Mouse (Mus musculus) heart, adult 2 months (tissue): ENCODE measurements at regions not wholly inside any gene's neighbourhood (a gene's known extent, or its start where the extent isn't known, plus 50 kb on each side); places are given as distances from the start of the nearest gene placed in this dataset.

Experiments used
- DNase-seq, 2 experiments: peaks; one replicate each; pipeline ENCODE4 v3.0.0; 2021
- H3K27ac ChIP-seq: fragments of 200-600 bp; 2 replicates; pipeline ENCODE4 v1.8.1; 2022
- H3K27me3 ChIP-seq: fragments of 200-500 bp; 2 replicates; pipeline ENCODE4 v1.6.1; 2012; ENCODE audit warnings: mild to moderate bottlenecking, low read length, inconsistent platforms, mixed read lengths; ENCODE audit not compliant: control insufficient read depth, insufficient read depth
- H3K36me3 ChIP-seq: fragments of 200-500 bp; 2 replicates; pipeline ENCODE4 v1.6.1; 2012; ENCODE audit warnings: low read length, inconsistent platforms; ENCODE audit not compliant: control insufficient read depth, insufficient read depth
- H3K4me1 ChIP-seq: fragments of 200-500 bp; 2 replicates; pipeline ENCODE4 v1.6.1; 2011; ENCODE audit warnings: low read length; ENCODE audit not compliant: control insufficient read depth, insufficient read depth
- H3K4me3 ChIP-seq: fragments of 200-600 bp; 2 replicates; pipeline ENCODE4 v1.8.1; 2022
- H3K79me2 ChIP-seq: fragments of 200-500 bp; replicated peaks from 2 replicates; pipeline ENCODE4 v1.6.1; 2012; ENCODE audit warnings: mild to moderate bottlenecking, inconsistent platforms, low read length, moderate library complexity, mixed read lengths; ENCODE audit not compliant: control insufficient read depth, insufficient read depth
- H3K9ac ChIP-seq: fragments of 200-500 bp; 2 replicates; pipeline ENCODE4 v1.6.1; 2012; ENCODE audit warnings: low read depth, mild to moderate bottlenecking, control low read depth, inconsistent platforms, low read length, mixed read lengths
- CTCF ChIP-seq: fragments of 200-600 bp; IDR thresholded peaks from 2 replicates; pipeline ENCODE4 v1.8.1; 2022; ENCODE audit warnings: antibody characterized with exemption, mild to moderate bottlenecking, moderate library complexity
- EP300 ChIP-seq: fragments of 200-500 bp; IDR thresholded peaks from 2 replicates; pipeline ENCODE4 v1.6.1; 2011; ENCODE audit warnings: low read depth, low read length, control low read depth; ENCODE audit not compliant: insufficient read depth
- POLR2A ChIP-seq: fragments of 200-500 bp; IDR thresholded peaks from 2 replicates; pipeline ENCODE4 v1.6.1; 2011; ENCODE audit warnings: mild to moderate bottlenecking, low read depth, low read length, control low read depth; ENCODE audit not compliant: insufficient read depth
- WGBS: fragments of 180-500 bp; shearing (Covaris S2); methylation state at CpG from one replicate; pipeline ENCODE4 v1.1.7; 2018; 5-methylcytosine and 5-hydroxymethylcytosine counted together
- intact Hi-C: fragments of 180-260 bp; cut with DNase I; formaldehyde crosslinking; loops from one replicate; pipeline ENCODE4 v1.15.1; 2025

- 44% methylated on average over 9 of the region's 9 CpGs for WGBS
- Histone ChIP-seq H3K36me3 (no peaks in the 10 kb centered on the region), H3K4me1 (peaks cover 3% of the 10 kb centered on the region), H3K9ac (peak overlapping the region; percentile 59), H3K79me2 (no peaks in the 10 kb centered on the region), H3K4me3 (peak overlapping the region; percentile 76), H3K27ac (peak overlapping the region; percentile 87), H3K27me3 (no peaks in the 10 kb centered on the region)
- intact Hi-C loops, result loop anchor here (2.0 to 5.0 kb wide), 3 partner anchors 67 to 144 kb away; partner anchors contain the start of gene Zfp706
- TF ChIP-seq POLR2A, result no peak
- no peak for TF ChIP-seq EP300
- no peak for DNase-seq
These were observed 68.4 kb downstream of the Zfp706 start for GRCm38 (mm10) chr15:36939153-36939552.

GRCm38 (mm10) chr15:36938511-36939150, 68.9 kb downstream of the Zfp706 start:
- H3K27me3 ChIP-seq, result no peaks in the 10 kb centered on the region
- peak overlapping the region; percentile 87 for H3K27ac ChIP-seq
- no peaks in the 10 kb centered on the region for H3K79me2 ChIP-seq
- H3K4me1 ChIP-seq, result peaks cover 3% of the 10 kb centered on the region
- peak; percentile 91 to 93 for DNase-seq
- peak overlapping the region; percentile 76 for H3K4me3 ChIP-seq
- peak overlapping the region; percentile 91 for H3K9ac ChIP-seq
- TF ChIP-seq CTCF (no peak), POLR2A (peak; percentile 45; the same call in 1 of the 2 replicates), EP300 (0 out of 2 replicates have a peak, but pooled peaks have one; percentile 38)
- under 1% methylated on average over 57 of the region's 57 CpGs for WGBS
- intact Hi-C loops, result loop anchor here (2.0 to 5.0 kb wide), 3 partner anchors 66 to 144 kb away; partner anchors contain the start of gene Zfp706
- H3K36me3 ChIP-seq, result no peaks in the 10 kb centered on the region

- Histone ChIP-seq H3K4me1 (peaks cover 3% of the 10 kb centered on the region), H3K27ac (peak overlapping the region; percentile 87), H3K9ac (peak overlapping the region; percentile 91), H3K4me3 (peak overlapping the region; percentile 76), H3K36me3 (no peaks in the 10 kb centered on the region), H3K27me3 (no peaks in the 10 kb centered on the region), H3K79me2 (no peaks in the 10 kb centered on the region)
- DNase-seq, result peak in 1 of 2 experiments; percentile 24
- WGBS, result 48% methylated on average over 13 of the region's 13 CpGs
- no peak for TF ChIP-seq CTCF
- no peak for TF ChIP-seq EP300
- no peak for TF ChIP-seq POLR2A
- intact Hi-C loops, result loop anchor here (2.0 to 5.0 kb wide), 3 partner anchors 66 to 143 kb away; partner anchors contain the start of gene Zfp706
These were observed 69.6 kb downstream of the Zfp706 start for GRCm38 (mm10) chr15:36937757-36938498.

GRCm38 (mm10) chr15:36937067-36937657, 70.4 kb downstream of the Zfp706 start:
- no peak for DNase-seq
- TF ChIP-seq EP300 (no peak), CTCF (no peak), POLR2A (no peak)
- H3K36me3 ChIP-seq, result no peaks in the 10 kb centered on the region
- no peaks in the 10 kb centered on the region for H3K27me3 ChIP-seq
- H3K4me1 ChIP-seq, result peaks cover 3% of the 10 kb centered on the region
- H3K79me2 ChIP-seq, result no peaks in the 10 kb centered on the region
- 86% methylated on average over 11 of the region's 11 CpGs for WGBS
- no peak overlapping the region for H3K27ac ChIP-seq
- no peak overlapping the region for H3K9ac ChIP-seq
- H3K4me3 ChIP-seq, result no peak overlapping the region
- intact Hi-C loops, result loop anchor here (5.0 kb wide), 1 partner anchor 65 kb away; no protein-coding TSS in a partner anchor

GRCm38 (mm10) chr15:36934801-36935200, 72.8 kb downstream of the Zfp706 start:
- 83% methylated on average over 2 of the region's 3 CpGs for WGBS
- Histone ChIP-seq H3K79me2 (no peaks in the 10 kb centered on the region), H3K9ac (no peak overlapping the region), H3K36me3 (no peaks in the 10 kb centered on the region), H3K27ac (no peak overlapping the region), H3K27me3 (no peaks in the 10 kb centered on the region), H3K4me1 (peaks cover 3% of the 10 kb centered on the region), H3K4me3 (no peak overlapping the region)
- DNase-seq, result no peak
- intact Hi-C loops, result loop anchor here (5.0 kb wide), 1 partner anchor 62 kb away; no protein-coding TSS in a partner anchor
- TF ChIP-seq POLR2A (no peak), EP300 (no peak), CTCF (no peak)

- 50% methylated on average over 2 of the region's 2 CpGs for WGBS
- DNase-seq, result peak in 1 of 2 experiments; percentile 36
- H3K79me2 ChIP-seq, result no peaks in the 10 kb centered on the region
- peaks cover 3% of the 10 kb centered on the region for H3K4me1 ChIP-seq
- intact Hi-C loops, result no loop called here
- TF ChIP-seq EP300, result no peak
- no peak for TF ChIP-seq CTCF
- TF ChIP-seq POLR2A, result no peak
- no peak overlapping the region for H3K4me3 ChIP-seq
- no peaks in the 10 kb centered on the region for H3K36me3 ChIP-seq
- no peak overlapping the region for H3K9ac ChIP-seq
- H3K27me3 ChIP-seq, result no peaks in the 10 kb centered on the region
- no peak overlapping the region for H3K27ac ChIP-seq
These were observed 74.0 kb downstream of the Zfp706 start for GRCm38 (mm10) chr15:36933581-36933991.
